ENCODE assay signal across 12 mouse cellular contexts in the genomic region with DNA sequence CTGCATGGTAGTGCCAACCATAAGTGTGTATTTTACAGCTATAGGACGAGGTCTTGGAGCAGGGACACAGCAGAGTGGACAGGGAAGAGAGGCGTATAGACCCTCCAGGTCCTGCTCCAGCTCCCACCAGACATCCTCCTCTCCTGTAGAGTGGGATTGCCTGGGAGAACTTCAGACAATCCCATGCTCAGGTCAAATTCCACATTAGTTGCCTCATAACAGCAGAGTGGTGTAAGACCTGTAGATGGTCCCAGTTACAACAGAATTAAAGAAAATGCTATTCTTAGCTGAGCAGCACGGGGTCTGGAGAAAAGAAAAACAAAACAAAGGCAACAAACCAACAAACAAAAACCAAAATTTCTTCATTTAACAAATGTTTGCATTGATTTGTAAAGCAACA. TPM values are rescaled to one million over a fixed set of nuclear protein-coding genes. Genes with fewer than 3 reads are reported as not detected.
DNase-seq lines count a peak whose midpoint lies in the region; ATAC-seq lines count a peak whose summit lies in the region.
"Had no signal": no experiment of that assay in that cellular context is flagged by ENCODE, and none has a peak within 500 bp of the region (broad histone marks: within the 10 kb centered on the region; RNA-seq: fewer than 3 reads in every experiment).

No protein-coding gene starts in this region.

- no peaks in the 10 kb centered on the region for H3K27me3 ChIP-seq in heart, embryonic 15.5 days
- no peaks in the 10 kb centered on the region for H3K27me3 ChIP-seq in neural tube, embryonic 12.5 days (replicated peaks)
- no peaks in the 10 kb centered on the region for H3K27me3 ChIP-seq in midbrain, embryonic 14.5 days (ENCODE audit: control insufficient read depth, insufficient read depth, low read length)
- no peaks in the 10 kb centered on the region for H3K27me3 ChIP-seq in forebrain, embryonic 15.5 days
- H3K27me3 ChIP-seq: embryonic facial prominence, embryonic 15.5 days had no signal

- peak overlapping the region; percentile 73 for H3K4me3 ChIP-seq in heart, embryonic 15.5 days
- H3K4me3 ChIP-seq in neural tube, embryonic 12.5 days, result no peak overlapping the region
- no peak overlapping the region for H3K4me3 ChIP-seq in midbrain, embryonic 14.5 days (replicated peaks; ENCODE audit: low read depth, low read length)
- H3K4me3 ChIP-seq in forebrain, embryonic 15.5 days, result no peak overlapping the region
- H3K4me3 ChIP-seq: embryonic facial prominence, embryonic 15.5 days had no signal

- WGBS in heart, embryonic 15.5 days, result 71% methylated on average over 3 of the region's 3 CpGs
- 84% methylated on average over 3 of the region's 3 CpGs for WGBS in neural tube, embryonic 12.5 days
- WGBS in midbrain, embryonic 14.5 days, result 76% methylated on average over 3 of the region's 3 CpGs
- 74% methylated on average over 3 of the region's 3 CpGs for WGBS in forebrain, embryonic 15.5 days

- no peak overlapping the region for H3K27ac ChIP-seq in heart, embryonic 15.5 days
- H3K27ac ChIP-seq in neural tube, embryonic 12.5 days, result no peak overlapping the region
- no peak overlapping the region for H3K27ac ChIP-seq in midbrain, embryonic 14.5 days (replicated peaks; ENCODE audit: low read depth, low read length)
- H3K27ac ChIP-seq in forebrain, embryonic 15.5 days (replicated peaks), result no peak overlapping the region
- H3K27ac ChIP-seq: embryonic facial prominence, embryonic 15.5 days had no signal

- no peaks in the 10 kb centered on the region; the same call in none of the 2 replicates for H3K36me3 ChIP-seq in heart, embryonic 15.5 days
- no peaks in the 10 kb centered on the region for H3K36me3 ChIP-seq in neural tube, embryonic 12.5 days
- no peaks in the 10 kb centered on the region for H3K36me3 ChIP-seq in midbrain, embryonic 14.5 days (ENCODE audit: control insufficient read depth, insufficient read depth, low read length)
- no peaks in the 10 kb centered on the region for H3K36me3 ChIP-seq in forebrain, embryonic 15.5 days
- H3K36me3 ChIP-seq: embryonic facial prominence, embryonic 15.5 days had no signal

- H3K9ac ChIP-seq in heart, embryonic 15.5 days, result no peak overlapping the region
- no peak overlapping the region for H3K9ac ChIP-seq in neural tube, embryonic 12.5 days
- no peak overlapping the region for H3K9ac ChIP-seq in midbrain, embryonic 14.5 days (replicated peaks; ENCODE audit: low read length)
- no peak overlapping the region for H3K9ac ChIP-seq in forebrain, embryonic 15.5 days (replicated peaks)
- H3K9ac ChIP-seq: embryonic facial prominence, embryonic 15.5 days had no signal

- H3K9me3 ChIP-seq in heart, embryonic 15.5 days (replicated peaks), result no peaks in the 10 kb centered on the region
- H3K9me3 ChIP-seq in neural tube, embryonic 12.5 days, result no peaks in the 10 kb centered on the region
- H3K9me3 ChIP-seq in midbrain, embryonic 14.5 days (ENCODE audit: control insufficient read depth, low read length), result no peaks in the 10 kb centered on the region
- no peaks in the 10 kb centered on the region for H3K9me3 ChIP-seq in forebrain, embryonic 15.5 days
- H3K9me3 ChIP-seq: embryonic facial prominence, embryonic 15.5 days had no signal

- no peak for DNase-seq in heart, postnatal 10 days
- DNase-seq in neural tube, embryonic 10.5 days (ENCODE audit: extremely low spot score, low spot score), result no peak
- DNase-seq in midbrain, embryonic 14.5 days, result no peak
- DNase-seq in spleen, adult 12 weeks (ENCODE audit: low spot score), result no peak
- no peak for DNase-seq in ovary, postnatal 10 days (ENCODE audit: low spot score)
- DNase-seq: cerebellum, adult 11 months; gastrocnemius, postnatal 25 days; layer of hippocampus, adult 9-11 months had no signal

- no peak for ATAC-seq in heart, embryonic 15.5 days (replicated peaks; ENCODE audit: insufficient number of reproducible peaks, insufficient read depth, low FRiP score, low read depth)
- no peak for ATAC-seq in neural tube, embryonic 12.5 days (ENCODE audit: low FRiP score, low read depth)
- no peak for ATAC-seq in midbrain, embryonic 14.5 days (ENCODE audit: low FRiP score, low TSS enrichment)
- no peak for ATAC-seq in forebrain, embryonic 15.5 days (replicated peaks)

- H3K4me2 ChIP-seq in heart, embryonic 15.5 days, result peak overlapping the region; percentile 77
- H3K4me2 ChIP-seq in neural tube, embryonic 12.5 days (replicated peaks), result peak overlapping the region; percentile 67; the same call in 1 of the 2 replicates
- peak overlapping the region; percentile 78; the same call in 1 of the 2 replicates for H3K4me2 ChIP-seq in midbrain, embryonic 14.5 days (ENCODE audit: low read length)
- no peak overlapping the region for H3K4me2 ChIP-seq in forebrain, embryonic 15.5 days (replicated peaks)

- intact Hi-C loops in heart, postnatal 10 days (cut with DNase I), result no loop called here

- H3K4me1 ChIP-seq in heart, embryonic 15.5 days (replicated peaks), result peaks cover 35% of the 10 kb centered on the region
- peaks cover 14% of the 10 kb centered on the region for H3K4me1 ChIP-seq in neural tube, embryonic 12.5 days
- peaks cover 20% of the 10 kb centered on the region; the same call in 1 of the 2 replicates for H3K4me1 ChIP-seq in midbrain, embryonic 14.5 days (ENCODE audit: control insufficient read depth, insufficient read depth, low read length)
- peaks cover 19% of the 10 kb centered on the region for H3K4me1 ChIP-seq in forebrain, embryonic 15.5 days

RNA-seq across cellular contexts. Expression of a gene that starts 2.3 kb away (rescaled TPM):
- 102 and 131 TPM in 2 replicates for polyA plus RNA-seq in heart, embryonic 15.5 days (2015; fragmentation: Nextera tagmentation; extraction: Ambion mirVana)
- 10 to 100 TPM; 63.7 TPM for total RNA-seq in heart, postnatal 10 days (2021)
- polyA plus RNA-seq in neural tube, embryonic 12.5 days (2016; fragmentation: Nextera tagmentation; extraction: Ambion mirVana), result 34.9 and 38.6 TPM in 2 replicates
- 40.7 and 48.3 TPM in 2 replicates for polyA plus RNA-seq in midbrain, embryonic 14.5 days (2014; fragmentation: Nextera tagmentation; extraction: Ambion mirVana)
- polyA plus RNA-seq in forebrain, embryonic 15.5 days (2015; fragmentation: Nextera tagmentation; extraction: Ambion mirVana), result 29.5 and 31.5 TPM in 2 replicates
